Mouse (Mus musculus) thymus, adult 2 months (tissue): ENCODE results near the gene St3gal4. TPM values are rescaled to one million over a fixed set of nuclear protein-coding genes. Genes with fewer than 3 reads are reported as not detected.

ENCODE experiments used
- DNase-seq: peaks from one replicate; pipeline ENCODE4 v3.0.0; 2021
- H3K27ac ChIP-seq: fragments of 200-500 bp; 2 replicates; pipeline ENCODE4 v1.5.1; 2012; ENCODE audit warnings: low read length, control low read depth; ENCODE audit not compliant: control insufficient read depth, insufficient read depth
- H3K27me3 ChIP-seq: fragments of 200-500 bp; 2 replicates; pipeline ENCODE4 v1.6.1; 2012; ENCODE audit warnings: mild to moderate bottlenecking, low read length, moderate library complexity, mixed read lengths; ENCODE audit not compliant: control insufficient read depth, insufficient read depth
- H3K36me3 ChIP-seq: fragments of 200-500 bp; 2 replicates; pipeline ENCODE4 v1.6.1; 2012; ENCODE audit warnings: mild to moderate bottlenecking, low read length, moderate library complexity; ENCODE audit not compliant: control insufficient read depth, insufficient read depth
- H3K4me1 ChIP-seq: fragments of 200-500 bp; replicated peaks from 2 replicates; pipeline ENCODE4 v1.6.1; 2012; ENCODE audit warnings: low read length; ENCODE audit not compliant: control insufficient read depth, insufficient read depth
- H3K4me3 ChIP-seq: fragments of 200-500 bp; 2 replicates; pipeline ENCODE4 v1.5.1; 2012; ENCODE audit warnings: mild to moderate bottlenecking, low read length, control low read depth, moderate library complexity; ENCODE audit not compliant: control insufficient read depth, insufficient read depth
- CTCF ChIP-seq: fragments of 200-500 bp; IDR thresholded peaks from 2 replicates; pipeline ENCODE4 v1.5.1; 2012; ENCODE audit warnings: mild to moderate bottlenecking, control low read depth, low read length, moderate library complexity, borderline replicate concordance; ENCODE audit not compliant: control insufficient read depth, poor library complexity, insufficient read depth; ENCODE audit errors: extremely low read depth
- POLR2A ChIP-seq: fragments of 200-500 bp; IDR thresholded peaks from 2 replicates; pipeline ENCODE4 v1.6.1; 2012; ENCODE audit warnings: mild to moderate bottlenecking, low read length, control low read depth, moderate library complexity; ENCODE audit not compliant: control insufficient read depth, poor library complexity, insufficient read depth; ENCODE audit errors: extremely low read depth
- WGBS: fragments of 180-500 bp; shearing (Covaris S2); methylation state at CpG from one replicate; pipeline ENCODE4 v1.1.7; 2018; 5-methylcytosine and 5-hydroxymethylcytosine counted together
- polyA plus RNA-seq: library from polyadenylated mRNA; depleted of rRNA; stranded (reverse); fragments of >200 nt; gene quantifications from 2 replicates; pipeline ENCODE4 v1.2.3, GENCODE M21; 2012

Gene St3gal4
- polyA plus RNA-seq, 1 experiment: 8.9 TPM

- TF ChIP-seq POLR2A (no peak), CTCF (no peak)
- Histone ChIP-seq H3K4me1 (no peaks in the 10 kb centered on the region; the same call in 1 of the 2 replicates), H3K27ac (no peak overlapping the region), H3K36me3 (no peaks in the 10 kb centered on the region), H3K4me3 (no peak overlapping the region), H3K27me3 (no peaks in the 10 kb centered on the region)
- 98% methylated on average over 2 of the region's 2 CpGs for WGBS
- peak; percentile 0 for DNase-seq
These were observed 60.3 kb downstream of the St3gal4 start for GRCm38 (mm10) chr9:35058596-35059354.

GRCm38 (mm10) chr9:35058186-35058585 is 60.9 kb downstream of the St3gal4 start:
- DNase-seq: no peak
- no peak for TF ChIP-seq CTCF
- Histone ChIP-seq H3K4me1 (no peaks in the 10 kb centered on the region; the same call in 1 of the 2 replicates), H3K36me3 (no peaks in the 10 kb centered on the region), H3K4me3 (no peak overlapping the region), H3K27me3 (no peaks in the 10 kb centered on the region), H3K27ac (no peak overlapping the region)
- 94% methylated on average over 4 of the region's 4 CpGs for WGBS

- Histone ChIP-seq H3K27ac (no peak overlapping the region), H3K4me1 (no peaks in the 10 kb centered on the region; the same call in 1 of the 2 replicates), H3K4me3 (no peak overlapping the region), H3K27me3 (no peaks in the 10 kb centered on the region), H3K36me3 (no peaks in the 10 kb centered on the region)
- WGBS: 92% methylated on average over 6 of the region's 6 CpGs
- TF ChIP-seq POLR2A (no peak), CTCF (no peak)
- DNase-seq: no peak
These were observed 61.4 kb downstream of the St3gal4 start for GRCm38 (mm10) chr9:35057631-35058030.

GRCm38 (mm10) chr9:35056611-35057010 is 62.5 kb downstream of the St3gal4 start:
- H3K4me1 ChIP-seq: no peaks in the 10 kb centered on the region
- no peak overlapping the region for H3K27ac ChIP-seq
- H3K36me3 ChIP-seq: no peaks in the 10 kb centered on the region
- no peaks in the 10 kb centered on the region for H3K27me3 ChIP-seq
- TF ChIP-seq CTCF (no peak), POLR2A (no peak)
- WGBS: 28% methylated on average over 3 of the region's 3 CpGs
- DNase-seq: no peak
- no peak overlapping the region for H3K4me3 ChIP-seq

- no peak overlapping the region for H3K4me3 ChIP-seq
- no peaks in the 10 kb centered on the region for H3K27me3 ChIP-seq
- no peak overlapping the region for H3K27ac ChIP-seq
- no peaks in the 10 kb centered on the region for H3K36me3 ChIP-seq
- DNase-seq: no peak
- no peak for TF ChIP-seq POLR2A
- 91% methylated on average over 11 of the region's 11 CpGs for whole genome bisulfite sequencing
- no peaks in the 10 kb centered on the region for H3K4me1 ChIP-seq
These were observed 63.3 kb downstream of the St3gal4 start for GRCm38 (mm10) chr9:35055528-35056330.

- DNase-seq: no peak
These were observed 65.4 kb downstream of the St3gal4 start for GRCm38 (mm10) chr9:35053669-35054068.

GRCm38 (mm10) chr9:35053081-35053480 is 66.0 kb downstream of the St3gal4 start:
- H3K27ac ChIP-seq: no peak overlapping the region
- no peaks in the 10 kb centered on the region for H3K4me1 ChIP-seq
- DNase-seq: no peak
- no peak for TF ChIP-seq POLR2A
- TF ChIP-seq CTCF: no peak
- no peak overlapping the region for H3K4me3 ChIP-seq
- 96% methylated on average over 16 of the region's 16 CpGs for WGBS
- H3K36me3 ChIP-seq: no peaks in the 10 kb centered on the region
- H3K27me3 ChIP-seq: no peaks in the 10 kb centered on the region

More at GRCm38 (mm10) chr9:35053669-35054068, 65.4 kb downstream of the St3gal4 start:
- Histone ChIP-seq H3K4me1 (no peaks in the 10 kb centered on the region), H3K27me3 (no peaks in the 10 kb centered on the region), H3K27ac (no peak overlapping the region), H3K36me3 (no peaks in the 10 kb centered on the region), H3K4me3 (no peak overlapping the region)
- WGBS: 95% methylated on average over 3 of the region's 3 CpGs
- TF ChIP-seq POLR2A (no peak), CTCF (no peak)
